Mouse (Mus musculus): Measurements from ENCODE around the gene Crlf1. TPM values are rescaled to one million over a fixed set of nuclear protein-coding genes. Genes with fewer than 3 reads are reported as not detected.

The Crlf1 gene
- polyA plus RNA-seq, 1 experiment from 2014 or later: 1.7 TPM

GRCm38 (mm10) chr8:70500386-70501301 lies 7.7 kb downstream of the Crlf1 start:
- Histone ChIP-seq H3K9ac (peak overlapping the region; percentile 25; the same call in 1 of the 2 replicates), H3K9me3 (replicated peaks) (no peaks in the 10 kb centered on the region)

GRCm38 (mm10) chr8:70501820-70502529 lies 9.0 kb downstream of the Crlf1 start:
- Histone ChIP-seq H3K4me1 (replicated peaks) (peaks cover 81% of the 10 kb centered on the region), H3K9me3 (replicated peaks) (no peaks in the 10 kb centered on the region), H3K4me3 (replicated peaks) (peak overlapping the region; percentile 32), H3K4me2 (peak overlapping the region; percentile 77), H3K9ac (peak overlapping the region; percentile 51), H3K27ac (replicated peaks) (0 out of 2 replicates have a peak overlapping the region, but pooled peaks have one; percentile 29), H3K36me3 (replicated peaks) (peaks cover 11% of the 10 kb centered on the region), H3K27me3 (peaks cover 71% of the 10 kb centered on the region)
- WGBS (ENCODE audit: insufficient replicate concordance): 11% methylated on average over 23 of the region's 23 CpGs
- no peak for ATAC-seq (ENCODE audit: insufficient read depth)

More at GRCm38 (mm10) chr8:70500386-70501301, 7.7 kb downstream of the Crlf1 start:
- peaks cover 85% of the 10 kb centered on the region for H3K27me3 ChIP-seq
- H3K4me2 ChIP-seq: peak overlapping the region; percentile 77
- ATAC-seq (ENCODE audit: insufficient read depth): peak; percentile 78
- H3K4me3 ChIP-seq (replicated peaks): peak overlapping the region; percentile 49
- H3K27ac ChIP-seq (replicated peaks): peak overlapping the region; percentile 72
- H3K4me1 ChIP-seq (replicated peaks): peaks cover 70% of the 10 kb centered on the region
- 3% methylated on average over 39 of the region's 39 CpGs for WGBS (ENCODE audit: insufficient replicate concordance)
- peaks cover 8% of the 10 kb centered on the region; the same call in 1 of the 2 replicates for H3K36me3 ChIP-seq (replicated peaks)

GRCm38 (mm10) chr8:70502540-70502939 lies 9.6 kb downstream of the Crlf1 start:
- Histone ChIP-seq H3K4me1 (replicated peaks) (peaks cover 87% of the 10 kb centered on the region), H3K9me3 (replicated peaks) (no peaks in the 10 kb centered on the region), H3K9ac (peak overlapping the region; percentile 51), H3K4me2 (peak overlapping the region; percentile 77), H3K36me3 (replicated peaks) (peaks cover 16% of the 10 kb centered on the region), H3K27ac (replicated peaks) (0 out of 2 replicates have a peak overlapping the region, but pooled peaks have one; percentile 29), H3K4me3 (replicated peaks) (peak overlapping the region; percentile 32), H3K27me3 (peaks cover 66% of the 10 kb centered on the region)
- WGBS (ENCODE audit: insufficient replicate concordance): 28% methylated on average over 12 of the region's 12 CpGs
- ATAC-seq (ENCODE audit: insufficient read depth): no peak

GRCm38 (mm10) chr8:70503062-70503750 lies 10.2 kb downstream of the Crlf1 start:
- Histone ChIP-seq H3K27me3 (peaks cover 59% of the 10 kb centered on the region), H3K4me3 (replicated peaks) (0 out of 2 replicates have a peak overlapping the region, but pooled peaks have one; percentile 32), H3K4me1 (replicated peaks) (peaks cover 93% of the 10 kb centered on the region), H3K9me3 (replicated peaks) (no peaks in the 10 kb centered on the region), H3K27ac (replicated peaks) (no peak overlapping the region), H3K36me3 (replicated peaks) (peaks cover 22% of the 10 kb centered on the region), H3K4me2 (peak overlapping the region; percentile 77), H3K9ac (no peak overlapping the region)
- WGBS (ENCODE audit: insufficient replicate concordance): 14% methylated on average over 46 of the region's 46 CpGs
- ATAC-seq (ENCODE audit: insufficient read depth): no peak

DNA sequence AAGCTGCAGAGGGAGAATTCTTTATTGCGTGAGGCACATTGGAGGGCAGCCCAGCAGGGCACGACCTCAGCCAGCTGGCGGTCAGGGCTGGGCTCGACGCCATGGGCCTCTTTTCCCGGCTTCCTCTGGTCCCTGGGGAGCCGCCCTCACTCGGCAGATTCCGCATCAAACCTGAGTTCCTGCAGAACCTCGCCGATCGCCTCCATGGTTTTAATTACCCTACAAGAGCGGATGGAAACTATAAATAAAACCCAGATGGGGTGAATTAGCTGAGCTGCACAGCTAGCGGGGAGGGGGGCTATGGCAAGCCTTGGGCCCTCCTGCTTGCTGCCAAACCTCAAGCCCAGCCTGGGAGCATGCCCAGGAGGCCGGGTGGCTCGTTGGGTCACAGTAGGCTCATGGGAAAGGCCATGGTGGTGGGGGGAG lies 11.3 kb downstream of the Crlf1 start:
- H3K4me3 ChIP-seq (replicated peaks): no peak overlapping the region
- H3K9me3 ChIP-seq (replicated peaks): no peaks in the 10 kb centered on the region
- 81% methylated on average over 16 of the region's 16 CpGs for WGBS (ENCODE audit: insufficient replicate concordance)
- H3K4me1 ChIP-seq (replicated peaks): peaks cover 93% of the 10 kb centered on the region
- H3K36me3 ChIP-seq (replicated peaks): peaks cover 32% of the 10 kb centered on the region
- H3K4me2 ChIP-seq: no peak overlapping the region
- no peak for ATAC-seq (ENCODE audit: insufficient read depth)
- H3K27me3 ChIP-seq: peaks cover 48% of the 10 kb centered on the region
- no peak overlapping the region for H3K27ac ChIP-seq (replicated peaks)
- no peak overlapping the region for H3K9ac ChIP-seq

GRCm38 (mm10) chr8:70504851-70505250 lies 11.9 kb downstream of the Crlf1 start:
- no peak overlapping the region for H3K9ac ChIP-seq
- H3K9me3 ChIP-seq (replicated peaks): no peaks in the 10 kb centered on the region
- no peak overlapping the region for H3K27ac ChIP-seq (replicated peaks)
- H3K36me3 ChIP-seq (replicated peaks): peaks cover 32% of the 10 kb centered on the region
- H3K27me3 ChIP-seq: peaks cover 42% of the 10 kb centered on the region
- no peak overlapping the region for H3K4me3 ChIP-seq (replicated peaks)
- no peak for ATAC-seq (ENCODE audit: insufficient read depth)
- peak overlapping the region; percentile 94; the same call in 1 of the 2 replicates for H3K4me2 ChIP-seq
- 74% methylated on average over 3 of the region's 3 CpGs for WGBS (ENCODE audit: insufficient replicate concordance)
- H3K4me1 ChIP-seq (replicated peaks): peaks cover 92% of the 10 kb centered on the region

- Histone ChIP-seq H3K4me3 (replicated peaks) (peak overlapping the region; percentile 74), H3K36me3 (replicated peaks) (peaks cover 32% of the 10 kb centered on the region), H3K27ac (replicated peaks) (peak overlapping the region; percentile 90), H3K4me1 (replicated peaks) (peaks cover 82% of the 10 kb centered on the region), H3K27me3 (peaks cover 33% of the 10 kb centered on the region), H3K4me2 (peak overlapping the region; percentile 94), H3K9me3 (replicated peaks) (no peaks in the 10 kb centered on the region), H3K9ac (peak overlapping the region; percentile 86)
- 41% methylated on average over 32 of the region's 32 CpGs for WGBS (ENCODE audit: insufficient replicate concordance)
- ATAC-seq (ENCODE audit: insufficient read depth): peak; percentile 14; the same call in 1 of the 2 replicates
Observed at GRCm38 (mm10) chr8:70505698-70506327, 12.9 kb downstream of the Crlf1 start.

GRCm38 (mm10) chr8:70506328-70507026 lies 13.5 kb downstream of the Crlf1 start, which contains the start of gene Rex1bd:
Rex1bd (minus strand) TSS chr8:70506752.
- peaks cover 26% of the 10 kb centered on the region for H3K27me3 ChIP-seq
- peaks cover 32% of the 10 kb centered on the region for H3K36me3 ChIP-seq (replicated peaks)
- peak within 1 kb of the TSS; percentile 74 for H3K4me3 ChIP-seq (replicated peaks)
- peak within 1 kb of the TSS; percentile 94 for H3K4me2 ChIP-seq
- H3K4me1 ChIP-seq (replicated peaks): peaks cover 79% of the 10 kb centered on the region
- peak within 1 kb of the TSS; percentile 90 for H3K27ac ChIP-seq (replicated peaks)
- H3K9me3 ChIP-seq (replicated peaks): no peaks in the 10 kb centered on the region
- peak; percentile 76 for ATAC-seq (ENCODE audit: insufficient read depth)
- H3K9ac ChIP-seq: peak within 1 kb of the TSS; percentile 86
- 1% methylated on average over 40 of the region's 40 CpGs for WGBS (ENCODE audit: insufficient replicate concordance)

- no peaks in the 10 kb centered on the region for H3K9me3 ChIP-seq (replicated peaks)
- H3K27ac ChIP-seq (replicated peaks): peak overlapping the region; percentile 90
- H3K36me3 ChIP-seq (replicated peaks): peaks cover 32% of the 10 kb centered on the region
- ATAC-seq (ENCODE audit: insufficient read depth): no peak
- peak overlapping the region; percentile 74 for H3K4me3 ChIP-seq (replicated peaks)
- H3K9ac ChIP-seq: no peak overlapping the region; the same call in 1 of the 2 replicates
- peaks cover 21% of the 10 kb centered on the region for H3K27me3 ChIP-seq
- WGBS (ENCODE audit: insufficient replicate concordance): 54% methylated on average over 5 of the region's 5 CpGs
- H3K4me2 ChIP-seq: peak overlapping the region; percentile 94
- peaks cover 79% of the 10 kb centered on the region for H3K4me1 ChIP-seq (replicated peaks)
Observed at GRCm38 (mm10) chr8:70507027-70507393, 14.1 kb downstream of the Crlf1 start.

Data from liver, embryonic 15.5 days (tissue).